Mouse (Mus musculus) erythroblast, embryonic 14.5 days (primary cell): ENCODE data around the gene Lsm12.

Experiments
- GATA1 ChIP-seq: IDR thresholded peaks from 2 replicates; pipeline ENCODE4 v1.6.1; 2012; ENCODE audit warnings: low read length, inconsistent platforms, mixed read lengths
- TAL1 ChIP-seq: IDR thresholded peaks from 3 replicates; pipeline ENCODE4 v1.6.1; 2012; ENCODE audit warnings: low read length, inconsistent platforms, mixed read lengths

DNA sequence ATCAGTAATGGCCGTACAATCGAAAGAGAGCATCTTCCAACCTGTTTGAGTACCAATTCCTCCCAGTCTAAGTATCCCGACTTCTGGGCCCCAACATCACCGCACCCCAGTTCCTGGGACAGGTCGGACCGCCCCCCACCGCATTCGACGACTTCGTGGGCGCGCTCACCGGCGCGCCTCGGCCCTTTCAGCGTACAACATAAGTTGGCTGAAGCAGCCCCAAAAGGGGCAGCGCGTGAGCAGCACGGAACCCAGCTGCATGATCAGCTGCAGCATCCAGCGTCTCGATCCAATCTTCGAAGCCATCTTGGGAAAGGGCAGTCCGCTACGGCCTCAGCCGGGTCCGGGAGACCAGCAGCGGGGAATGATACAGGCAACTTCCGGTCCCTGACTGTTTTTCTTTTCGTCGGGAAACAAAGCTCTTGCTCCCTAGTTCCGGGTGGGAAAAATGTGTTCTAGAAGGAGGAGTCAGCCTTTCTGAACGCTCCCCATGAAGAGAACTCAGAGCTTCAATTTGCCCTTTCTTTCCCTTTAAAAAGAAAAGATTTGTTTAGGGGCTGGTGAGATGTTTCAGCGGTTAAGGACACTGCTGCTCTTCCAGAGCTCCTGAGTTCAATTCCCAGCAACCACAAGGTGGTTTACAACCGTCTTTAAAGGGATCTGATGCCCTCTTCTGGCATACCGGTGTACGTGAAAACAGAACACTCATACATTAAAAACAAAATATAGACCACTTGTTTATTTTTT, 28.9 kb downstream of the Lsm12 start, which contains the start of gene Tmem101:
- TF ChIP-seq GATA1: 0 out of 2 replicates have a peak, but pooled peaks have one; percentile 12
- no peak for TF ChIP-seq TAL1
